Mouse (Mus musculus): ENCODE measurements around the gene Rpp25. TPM values are rescaled to one million over a fixed set of nuclear protein-coding genes. Genes with fewer than 3 reads are reported as not detected.

Gene Rpp25
- total RNA-seq, 2 experiments from 2014 or later: not detected

- peak; percentile 80 for ATAC-seq (ENCODE audit: poor library complexity, severe bottlenecking)
These were observed 48.5 kb downstream of the Rpp25 start, which contains the start of gene Mpi for GRCm38 (mm10) chr9:57552139-57552887. TSS of gene Mpi (minus strand) at chr9:57552763.

- no peak for ATAC-seq (ENCODE audit: poor library complexity, severe bottlenecking)
These were observed 49.3 kb downstream of the Rpp25 start for GRCm38 (mm10) chr9:57553119-57553518.

- no peak for ATAC-seq (ENCODE audit: poor library complexity, severe bottlenecking)
These were observed 50.9 kb downstream of the Rpp25 start for GRCm38 (mm10) chr9:57554753-57555152.

Other genes starting within 250 kb of the Rpp25 start
- gene 1700017B05Rik, start 241.4 kb upstream of the Rpp25 start, total RNA-seq (2015): 15.6 and 17.9 TPM in 2 replicates
- 8.4 and 15.1 TPM in 2 replicates for gene 1700017B05Rik, start 241.4 kb upstream of the Rpp25 start, total RNA-seq (2017)
- gene Ppcdc, start 63.9 kb upstream of the Rpp25 start, total RNA-seq (2015): 15.6 and 19.2 TPM in 2 replicates
- 14.5 and 19.2 TPM in 2 replicates for gene Ppcdc, start 63.9 kb upstream of the Rpp25 start, total RNA-seq (2017)
- 0.30 and 0.33 TPM in 2 replicates for gene Scamp5, start 36.0 kb upstream of the Rpp25 start, total RNA-seq (2015)
- 0.04 and 0.28 TPM in 2 replicates for gene Scamp5, start 36.0 kb upstream of the Rpp25 start, total RNA-seq (2017)
- 374 and 399 TPM in 2 replicates for gene Cox5a, start 17.2 kb downstream of the Rpp25 start, total RNA-seq (2015)
- 54.0 and 61.6 TPM in 2 replicates for gene Cox5a, start 17.2 kb downstream of the Rpp25 start, total RNA-seq (2017)
- 5.1 and 5.4 TPM in 2 replicates for gene Fam219b, start 33.5 kb downstream of the Rpp25 start, total RNA-seq (2015)
- 8.7 and 10.5 TPM in 2 replicates for gene Fam219b, start 33.5 kb downstream of the Rpp25 start, total RNA-seq (2017)
- gene Mpi, start 48.7 kb downstream of the Rpp25 start, total RNA-seq (2015): 10.7 and 12.7 TPM in 2 replicates
- gene Mpi, start 48.7 kb downstream of the Rpp25 start, total RNA-seq (2017): 6.9 and 11.5 TPM in 2 replicates
- gene Scamp2, start 56.9 kb downstream of the Rpp25 start, total RNA-seq (2015): 89.5 and 90.0 TPM in 2 replicates
- 36.3 and 40.0 TPM in 2 replicates for gene Scamp2, start 56.9 kb downstream of the Rpp25 start, total RNA-seq (2017)
- 8.8 and 10.0 TPM in 2 replicates for gene Ulk3, start 85.4 kb downstream of the Rpp25 start, total RNA-seq (2015)
- 4.7 and 9.4 TPM in 2 replicates for gene Ulk3, start 85.4 kb downstream of the Rpp25 start, total RNA-seq (2017)
- not detected in 2 replicates for gene Cplx3, start 102.3 kb downstream of the Rpp25 start, total RNA-seq (2015)
- not detected in 2 replicates for gene Cplx3, start 102.3 kb downstream of the Rpp25 start, total RNA-seq (2017)
- gene Lman1l, start 116.7 kb downstream of the Rpp25 start, total RNA-seq (2015): not detected in 2 replicates
- gene Lman1l, start 116.7 kb downstream of the Rpp25 start, total RNA-seq (2017): not detected in 2 replicates
- 88.6 and 96.7 TPM in 2 replicates for gene Csk, start 149.6 kb downstream of the Rpp25 start, total RNA-seq (2015)
- 230 and 282 TPM in 2 replicates for gene Csk, start 149.6 kb downstream of the Rpp25 start, total RNA-seq (2017)
- gene Cyp1a2, start 179.7 kb downstream of the Rpp25 start, total RNA-seq (2015): not detected in 2 replicates
- not detected in 2 replicates for gene Cyp1a2, start 179.7 kb downstream of the Rpp25 start, total RNA-seq (2017)
- gene Cyp1a1, start 183.9 kb downstream of the Rpp25 start, total RNA-seq (2015): not detected in 2 replicates
- not detected in 2 replicates for gene Cyp1a1, start 183.9 kb downstream of the Rpp25 start, total RNA-seq (2017)
- gene Edc3, start 204.5 kb downstream of the Rpp25 start, total RNA-seq (2015): 5.5 and 5.7 TPM in 2 replicates
- 3.7 and 4.9 TPM in 2 replicates for gene Edc3, start 204.5 kb downstream of the Rpp25 start, total RNA-seq (2017)

Data from megakaryocyte, adult 5-6 weeks (primary cell).